Mouse (Mus musculus): ENCODE measurements around the gene D8Ertd738e.

The D8Ertd738e gene

DNA sequence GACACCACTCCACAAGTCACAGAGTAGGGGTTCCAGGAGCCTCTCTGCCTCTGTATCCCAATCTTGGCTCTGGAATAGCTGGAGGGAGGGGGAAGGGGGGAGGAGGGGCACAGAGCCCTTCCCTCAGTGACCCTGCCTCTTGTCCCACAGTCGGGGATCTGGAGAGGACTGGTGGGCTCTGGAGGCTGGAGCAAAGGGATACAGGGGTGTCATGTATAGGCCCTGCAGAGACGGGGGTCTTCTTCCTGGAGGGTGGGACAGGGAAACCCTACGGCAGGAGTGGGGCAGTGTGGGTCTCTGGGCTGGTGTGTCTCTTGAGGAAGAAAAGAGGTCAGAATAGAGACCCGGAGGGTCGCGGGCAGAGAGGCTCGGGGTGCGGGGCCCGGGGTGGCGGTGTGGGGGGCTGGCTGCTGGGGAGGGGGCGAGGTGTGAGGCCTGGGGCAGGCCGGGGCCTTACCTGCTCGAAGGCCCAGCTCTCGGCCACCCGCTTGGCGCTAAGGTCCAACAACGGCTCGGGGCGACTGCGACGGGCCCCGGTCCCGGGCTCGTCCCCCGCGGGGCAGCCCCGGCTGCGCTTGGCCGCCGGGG, 13.0 kb downstream of the D8Ertd738e start:
- no peak for DNase-seq (ENCODE audit: low read depth, low spot score)

DNA sequence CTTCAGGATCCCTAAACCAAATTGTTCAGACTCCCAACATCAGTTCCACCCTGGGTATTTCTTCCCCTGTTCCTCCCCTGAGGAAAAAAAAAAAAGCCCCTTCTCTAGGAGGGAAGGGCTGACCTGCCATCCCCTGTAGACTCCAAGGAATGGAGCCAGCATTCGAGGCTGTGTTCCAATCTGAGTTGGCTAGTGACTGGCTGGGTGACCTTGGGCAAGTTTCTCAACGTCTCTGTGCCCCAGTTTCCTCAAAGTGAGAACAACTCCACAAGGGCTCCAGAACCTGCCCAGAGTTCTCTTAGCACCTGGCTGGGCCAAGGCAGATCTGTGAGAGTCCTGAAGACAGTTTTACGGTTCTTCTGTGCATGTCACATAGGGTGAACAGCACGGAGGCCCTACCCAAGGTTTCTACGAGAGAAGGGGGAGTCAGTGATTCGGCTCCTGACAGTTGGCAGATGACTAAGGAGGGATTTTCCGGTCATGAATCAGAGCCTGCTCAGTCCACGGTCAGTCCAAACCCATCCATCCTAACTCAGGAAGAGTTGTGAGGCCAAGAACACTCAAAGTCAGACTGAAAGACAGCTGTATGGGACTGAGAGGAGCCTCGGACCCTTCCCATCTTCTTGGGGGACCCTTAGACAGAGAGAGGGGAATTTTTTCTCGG, 13.6 kb downstream of the D8Ertd738e start:
- DNase-seq (ENCODE audit: low read depth, low spot score): no peak

DNA sequence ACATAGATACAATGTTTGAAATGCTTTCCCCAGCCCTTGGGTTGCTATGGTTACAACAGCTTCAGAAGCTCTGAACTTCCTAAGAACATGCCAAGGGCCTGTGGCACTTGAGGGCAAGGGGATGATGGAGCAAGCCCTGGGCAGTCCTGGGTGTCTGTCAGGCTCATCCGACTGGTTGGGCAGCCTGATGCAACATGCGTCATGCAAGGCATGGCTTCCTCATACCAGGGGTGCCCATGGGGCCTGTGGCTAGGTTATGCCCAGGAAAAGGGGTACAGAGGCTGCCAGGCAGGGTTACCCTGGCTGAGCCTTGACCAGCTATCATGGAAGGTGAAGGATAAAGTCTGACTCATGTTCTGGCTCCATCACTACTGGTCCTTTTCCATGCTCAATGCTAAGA, 16.5 kb downstream of the D8Ertd738e start:
- no peak for DNase-seq (ENCODE audit: low read depth, low spot score)

DNA sequence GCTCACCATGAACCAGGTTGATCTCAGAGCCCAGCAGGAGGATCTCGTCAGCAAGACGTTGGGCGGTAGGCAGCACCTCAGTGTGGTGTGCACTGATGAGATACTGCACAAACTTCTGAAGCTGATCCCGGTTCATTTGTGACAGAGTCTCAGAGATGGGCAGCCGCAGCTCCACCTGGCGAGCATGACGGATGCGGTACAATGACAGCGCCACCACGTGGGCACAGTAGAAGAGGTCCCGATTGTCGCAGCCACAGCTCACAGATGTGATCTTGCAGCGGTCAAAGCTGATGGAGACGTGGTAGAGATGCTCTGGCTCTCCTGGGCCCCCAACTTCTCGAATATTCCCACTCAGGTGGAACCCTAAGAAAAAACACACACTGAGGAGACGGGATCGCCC, 18.8 kb downstream of the D8Ertd738e start:
- no peak for DNase-seq (ENCODE audit: low read depth, low spot score)

DNA sequence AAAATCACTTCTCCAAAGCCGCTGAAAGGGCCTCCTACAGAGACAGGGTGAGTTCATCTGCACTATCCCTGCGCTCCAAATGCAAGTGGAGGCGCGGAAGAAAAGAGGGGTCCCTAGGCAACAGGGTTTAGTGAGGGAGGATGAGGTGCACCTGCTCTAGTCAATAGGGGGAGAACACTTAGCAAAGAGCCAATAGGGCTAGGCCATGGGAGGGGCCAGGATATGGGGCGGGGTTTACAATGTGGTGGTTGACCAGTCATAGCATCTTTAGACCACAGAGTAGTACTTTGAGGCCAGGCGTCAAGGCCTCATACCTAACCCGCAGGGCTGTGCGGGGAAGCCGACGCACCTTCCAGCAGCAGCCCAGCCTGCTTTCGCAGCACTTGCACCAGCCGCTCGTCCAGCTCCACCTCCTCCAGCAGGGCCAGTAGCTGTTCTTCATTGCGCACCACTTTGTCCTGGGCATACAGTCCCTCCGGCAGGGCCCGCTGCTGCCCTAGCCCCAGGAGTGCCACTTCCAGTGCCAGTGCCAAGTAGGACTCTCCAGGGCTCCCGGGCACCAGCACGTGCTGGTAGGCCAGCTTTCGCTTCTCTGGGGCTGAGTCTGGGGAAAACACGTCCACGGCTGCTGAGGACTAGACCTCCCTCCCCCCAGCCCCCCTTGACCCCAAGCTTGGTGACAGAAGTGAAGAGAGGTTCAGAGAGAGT, 26.0 kb downstream of the D8Ertd738e start:
- no peak for DNase-seq (ENCODE audit: low read depth, low spot score)

DNA sequence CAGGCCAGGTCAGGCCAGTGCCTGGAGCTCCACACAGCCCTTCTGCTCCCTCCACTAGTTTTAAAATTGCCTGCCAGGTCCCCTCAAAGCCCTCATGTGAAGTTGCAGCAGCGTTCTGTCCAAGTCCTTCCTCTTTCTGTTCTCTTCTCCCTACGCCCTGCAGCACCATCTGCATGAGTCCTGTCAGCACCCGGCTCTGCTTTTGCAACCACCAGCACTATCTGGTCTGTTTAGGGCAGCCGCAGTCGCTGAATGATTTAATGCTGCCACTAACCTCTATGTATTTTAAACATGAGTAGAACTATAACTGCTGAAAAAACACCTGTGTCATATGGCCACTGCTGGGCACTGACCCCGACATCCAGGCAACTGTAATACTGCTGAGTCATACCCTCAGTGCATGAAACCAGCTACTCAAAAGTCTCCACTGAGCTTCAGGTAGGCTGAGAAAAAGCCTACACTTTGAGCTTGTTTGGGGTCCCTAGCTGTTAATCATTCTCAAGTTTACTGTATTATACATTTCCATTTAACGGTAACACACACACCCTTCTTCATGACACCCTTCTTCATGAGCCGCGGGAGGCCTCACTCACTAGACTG, 26.9 kb downstream of the D8Ertd738e start:
- no peak for DNase-seq (ENCODE audit: low read depth, low spot score)

DNA sequence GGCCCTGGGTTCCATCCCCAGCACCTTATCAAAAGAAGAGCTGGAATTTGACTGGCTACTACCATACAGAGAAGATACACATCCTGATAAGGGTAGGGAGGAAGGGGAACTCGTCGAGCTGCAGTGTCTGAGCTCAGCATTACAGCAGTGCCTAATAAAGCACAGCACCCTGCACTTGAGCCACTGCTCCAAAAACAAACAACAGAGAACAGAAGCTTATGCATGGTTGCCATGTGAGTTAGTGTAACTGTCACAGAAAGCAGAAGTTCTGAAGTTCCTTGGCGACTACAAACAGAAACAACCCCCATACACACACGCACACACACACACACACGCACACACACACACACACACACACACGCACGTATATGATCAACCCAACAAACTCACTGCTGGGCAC, 29.4 kb downstream of the D8Ertd738e start:
- no peak for DNase-seq (ENCODE audit: low read depth, low spot score)

DNA sequence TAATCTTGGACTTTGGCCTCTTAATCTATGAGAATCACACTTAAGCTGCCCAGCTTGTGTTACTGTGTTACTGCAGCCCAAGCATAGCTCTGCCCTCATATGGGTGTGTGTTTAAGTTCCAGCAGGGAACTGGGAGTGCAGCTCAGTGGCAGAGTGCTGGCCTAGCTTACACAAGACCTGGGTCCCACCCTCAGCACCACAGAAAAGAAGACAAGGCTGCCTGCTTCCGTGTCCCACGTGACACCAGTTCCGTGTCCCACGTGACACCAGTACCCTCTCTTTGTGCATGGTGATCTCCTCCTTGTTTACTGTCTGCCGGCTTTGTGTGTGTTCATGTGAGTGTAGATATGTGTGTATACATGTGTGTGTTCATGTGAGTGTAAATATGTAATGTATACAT, 31.4 kb downstream of the D8Ertd738e start:
- no peak for DNase-seq (ENCODE audit: low read depth, low spot score)

DNA sequence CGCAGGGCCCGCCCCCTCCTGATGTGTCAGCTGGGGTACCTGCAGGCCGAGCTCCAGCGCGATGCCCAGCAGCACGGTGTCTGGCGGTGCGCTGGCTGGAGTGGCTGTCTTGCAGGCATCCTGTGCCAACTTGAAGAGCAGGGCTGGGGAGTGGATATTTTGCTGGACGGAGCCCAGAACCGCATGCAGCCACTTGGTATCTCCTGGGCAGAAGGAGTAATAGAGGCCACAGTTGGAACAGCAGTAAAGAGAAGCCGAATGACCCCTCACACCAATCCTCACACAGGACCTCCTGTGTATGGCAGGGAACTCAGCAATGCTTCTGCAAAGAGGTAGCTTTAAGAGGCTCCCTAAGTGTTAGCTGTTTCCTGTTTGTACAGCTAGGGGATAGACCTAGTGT, 32.3 kb downstream of the D8Ertd738e start:
- DNase-seq (ENCODE audit: low read depth, low spot score): no peak

DNA sequence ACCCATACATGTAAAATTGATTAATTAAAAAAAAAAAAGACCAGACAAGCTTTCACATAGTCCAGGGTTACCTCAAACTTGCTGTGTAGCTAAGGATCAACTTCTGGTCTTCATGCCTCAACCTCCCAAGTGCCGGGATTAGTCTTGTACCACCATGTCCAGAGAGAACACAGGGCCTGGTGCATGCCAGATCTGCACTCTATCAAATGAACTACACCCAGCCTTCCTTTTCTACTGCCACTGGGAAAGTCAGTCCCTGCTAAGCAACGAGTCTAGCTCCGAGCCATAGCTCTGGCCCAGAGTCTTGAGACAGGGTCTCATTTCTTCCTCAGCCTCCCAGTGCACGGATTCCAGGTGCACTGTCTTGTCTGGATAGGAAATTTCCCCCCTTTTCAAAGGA, 36.2 kb downstream of the D8Ertd738e start:
- DNase-seq (ENCODE audit: low read depth, low spot score): no peak

DNA sequence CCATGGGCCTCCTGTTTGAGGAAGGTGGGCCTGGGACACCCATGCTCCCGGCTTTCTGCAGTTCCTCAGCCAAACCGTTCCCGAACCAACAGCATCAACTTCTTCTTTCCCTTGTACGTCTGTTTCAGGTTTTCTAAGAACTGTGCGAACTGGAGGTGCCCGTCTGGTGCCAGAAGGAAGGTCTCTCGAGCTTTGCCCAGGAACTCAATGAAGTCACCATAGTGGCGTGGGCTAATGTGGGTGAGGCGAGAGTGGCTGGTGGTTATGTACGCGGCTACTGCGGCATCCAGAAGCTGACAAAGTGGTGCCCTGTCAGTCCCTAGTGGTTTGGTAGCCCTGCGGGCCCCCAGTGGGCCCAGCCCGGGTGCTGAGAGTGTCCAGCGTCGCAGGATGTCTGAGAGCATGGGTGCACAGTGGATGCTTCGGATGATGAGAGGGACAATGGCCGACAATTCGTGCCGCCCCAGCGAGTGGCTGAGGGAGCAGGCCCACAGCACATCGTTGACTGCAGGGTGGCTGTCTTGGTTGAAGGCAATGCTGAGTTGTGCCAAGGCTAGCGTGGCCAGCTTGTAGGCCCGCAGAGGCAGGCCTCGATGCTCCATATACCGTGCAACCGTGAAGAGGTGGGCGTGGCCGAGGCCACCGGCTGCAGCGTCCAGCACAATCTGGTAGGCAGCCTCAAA, 37.5 kb downstream of the D8Ertd738e start:
- no peak for DNase-seq (ENCODE audit: low read depth, low spot score)

DNA sequence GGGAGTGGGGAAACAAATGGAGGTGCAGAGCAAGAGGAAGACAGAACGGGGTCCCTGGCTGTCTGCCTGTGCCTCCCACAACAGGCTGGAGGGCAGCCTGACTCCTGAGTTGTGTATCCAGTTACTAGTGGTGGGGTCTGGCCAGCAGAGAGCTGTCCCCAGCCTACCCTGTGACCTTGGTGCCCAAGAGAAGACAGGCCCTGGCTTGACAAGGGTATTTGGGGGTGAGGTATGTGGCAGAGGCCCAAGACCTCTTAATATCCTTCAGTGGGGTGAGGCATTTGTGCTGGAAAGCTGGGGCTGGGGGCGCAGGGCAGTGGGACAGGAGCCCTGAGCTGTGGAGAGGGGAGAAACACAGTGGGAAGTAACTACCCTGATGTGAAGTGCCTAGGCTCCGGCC, 38.3 kb downstream of the D8Ertd738e start:
- DNase-seq (ENCODE audit: low read depth, low spot score): no peak

DNA sequence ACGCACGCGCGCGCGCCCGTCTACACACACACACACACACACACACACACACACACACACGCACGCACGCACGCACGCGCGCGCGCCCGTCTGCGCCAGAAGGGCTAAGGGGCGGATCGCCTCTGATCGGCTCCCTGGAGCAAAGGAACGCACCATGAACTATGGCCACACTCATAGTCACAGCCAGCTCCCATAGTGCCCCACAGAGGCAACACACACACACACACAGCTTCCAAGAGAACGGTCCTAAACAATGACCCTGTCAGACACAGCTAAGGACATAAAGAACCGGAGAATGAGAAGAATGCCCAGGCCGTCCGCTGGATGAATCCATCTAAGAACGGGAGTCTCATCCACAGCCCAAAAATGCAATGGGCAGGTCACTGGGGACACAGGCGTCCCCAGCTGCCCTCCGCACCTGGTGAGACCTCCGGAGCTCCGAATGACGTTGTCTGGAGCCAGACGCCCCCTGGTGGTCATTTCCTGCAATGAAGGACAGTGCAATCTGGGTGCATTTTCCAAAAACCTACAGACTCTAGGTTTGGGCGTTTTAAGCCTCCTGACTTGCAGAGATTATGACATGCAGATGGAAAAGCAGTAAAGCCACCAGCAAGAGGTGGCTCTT, 39.2 kb downstream of the D8Ertd738e start:
- DNase-seq (ENCODE audit: low read depth, low spot score): peak; percentile 56

DNA sequence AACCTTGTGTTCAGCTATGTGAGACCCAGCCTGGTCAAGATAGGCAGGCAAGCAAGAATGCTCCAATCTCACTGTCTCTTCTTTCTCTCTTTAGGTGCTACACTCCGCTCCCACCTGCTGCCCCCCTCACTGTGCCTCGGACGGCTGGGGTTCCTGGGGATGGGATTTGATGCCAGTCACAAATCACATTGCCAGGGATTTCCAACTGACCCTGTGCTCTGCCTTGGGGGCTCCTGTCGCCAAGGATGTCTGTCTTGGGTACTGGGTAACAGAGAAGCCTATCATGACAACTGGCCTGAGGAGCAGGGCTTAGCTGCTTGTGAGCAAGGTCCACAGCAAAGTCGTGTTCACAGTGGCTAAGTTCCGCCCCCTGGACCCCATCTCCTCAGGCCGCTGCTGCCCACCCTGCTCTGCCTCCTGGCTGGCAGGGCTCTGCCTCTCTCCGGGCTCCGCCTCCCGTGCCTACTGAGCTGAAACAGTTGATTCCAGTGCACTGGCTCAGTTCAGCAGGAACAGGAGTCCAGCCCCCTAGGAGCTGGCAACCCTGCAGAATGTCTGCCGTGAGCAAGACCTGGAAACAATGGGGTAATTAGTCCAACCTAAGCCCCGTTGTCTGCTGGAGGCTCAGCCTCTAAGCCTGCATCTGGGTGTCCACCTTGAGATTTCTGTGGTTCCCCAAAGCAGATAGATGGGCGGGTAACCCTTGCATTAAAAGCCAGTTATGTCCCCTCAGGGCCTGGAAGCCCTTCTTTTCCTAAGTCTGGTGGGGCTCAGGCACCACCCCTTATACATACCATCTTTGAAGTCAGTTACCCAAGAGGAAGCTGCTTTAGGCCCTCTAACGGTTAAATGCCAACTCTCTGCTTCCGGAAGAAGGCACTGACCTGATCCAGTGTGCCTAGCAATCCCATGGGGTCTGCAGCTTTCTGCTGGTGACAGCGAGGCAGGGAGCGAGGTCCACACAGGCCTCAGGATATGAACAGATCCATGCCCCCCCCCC, 40.8 kb downstream of the D8Ertd738e start:
- DNase-seq (ENCODE audit: low read depth, low spot score): no peak

DNA sequence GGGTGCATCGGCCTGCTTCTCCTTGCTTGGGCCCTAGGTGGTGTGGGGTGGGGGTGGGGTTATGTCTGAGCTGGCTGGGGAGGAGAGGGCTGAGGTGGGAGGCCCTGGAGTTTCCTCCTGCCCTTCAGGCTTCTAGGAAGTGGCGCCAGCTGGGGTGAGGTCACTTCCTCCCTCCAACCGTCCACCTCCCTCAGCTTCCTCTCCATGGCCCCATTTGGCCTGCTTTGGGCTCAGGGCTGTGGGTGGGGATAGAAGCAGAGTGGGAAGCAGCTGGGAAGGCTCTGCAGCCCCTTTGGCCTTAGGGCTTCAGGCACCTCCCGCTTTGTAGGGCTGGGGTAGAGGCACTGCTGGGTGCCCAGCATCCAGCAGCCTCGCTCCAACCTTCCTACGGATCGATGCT, 41.7 kb downstream of the D8Ertd738e start:
- no peak for DNase-seq (ENCODE audit: low read depth, low spot score)

DNA sequence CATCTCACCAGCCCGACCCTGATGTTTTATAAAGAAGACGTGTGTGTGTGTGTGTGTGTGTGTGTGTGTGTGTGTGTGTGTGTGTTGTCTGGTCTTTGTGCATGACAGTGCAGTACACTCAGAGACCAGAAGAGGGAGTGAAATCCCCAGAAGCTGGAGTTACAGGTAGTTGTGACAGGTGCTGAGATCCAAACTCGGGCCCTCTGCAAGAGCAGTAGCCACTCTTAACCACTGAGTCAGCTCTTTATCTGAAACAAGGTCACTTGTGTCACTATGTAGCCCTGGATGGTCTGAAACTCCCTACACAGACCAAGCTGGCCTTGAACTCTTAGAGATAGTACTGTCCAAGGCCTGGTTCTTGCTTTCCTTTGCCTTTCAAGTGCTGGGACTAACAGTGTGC, 42.9 kb downstream of the D8Ertd738e start:
- DNase-seq (ENCODE audit: low read depth, low spot score): no peak

DNA sequence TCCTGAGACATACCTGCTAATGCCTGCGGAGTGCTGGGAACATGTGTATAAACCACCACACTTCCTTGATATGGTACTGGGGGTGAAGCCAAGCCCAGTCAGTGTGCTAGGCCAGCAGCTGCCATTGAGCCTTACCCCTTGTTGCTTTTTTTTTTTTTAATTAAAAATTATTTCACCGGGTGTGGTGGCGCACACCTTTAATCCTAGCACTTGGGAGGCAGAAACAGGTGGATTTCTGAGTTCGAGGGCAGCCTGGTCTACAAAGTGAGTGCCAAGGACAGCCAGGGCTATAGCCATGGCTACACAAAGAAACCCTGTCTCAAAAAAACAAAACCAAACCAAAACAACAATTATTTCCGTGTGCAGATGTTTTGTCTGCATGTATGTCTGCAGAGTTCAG, 44.4 kb downstream of the D8Ertd738e start:
- no peak for DNase-seq (ENCODE audit: low read depth, low spot score)

DNA sequence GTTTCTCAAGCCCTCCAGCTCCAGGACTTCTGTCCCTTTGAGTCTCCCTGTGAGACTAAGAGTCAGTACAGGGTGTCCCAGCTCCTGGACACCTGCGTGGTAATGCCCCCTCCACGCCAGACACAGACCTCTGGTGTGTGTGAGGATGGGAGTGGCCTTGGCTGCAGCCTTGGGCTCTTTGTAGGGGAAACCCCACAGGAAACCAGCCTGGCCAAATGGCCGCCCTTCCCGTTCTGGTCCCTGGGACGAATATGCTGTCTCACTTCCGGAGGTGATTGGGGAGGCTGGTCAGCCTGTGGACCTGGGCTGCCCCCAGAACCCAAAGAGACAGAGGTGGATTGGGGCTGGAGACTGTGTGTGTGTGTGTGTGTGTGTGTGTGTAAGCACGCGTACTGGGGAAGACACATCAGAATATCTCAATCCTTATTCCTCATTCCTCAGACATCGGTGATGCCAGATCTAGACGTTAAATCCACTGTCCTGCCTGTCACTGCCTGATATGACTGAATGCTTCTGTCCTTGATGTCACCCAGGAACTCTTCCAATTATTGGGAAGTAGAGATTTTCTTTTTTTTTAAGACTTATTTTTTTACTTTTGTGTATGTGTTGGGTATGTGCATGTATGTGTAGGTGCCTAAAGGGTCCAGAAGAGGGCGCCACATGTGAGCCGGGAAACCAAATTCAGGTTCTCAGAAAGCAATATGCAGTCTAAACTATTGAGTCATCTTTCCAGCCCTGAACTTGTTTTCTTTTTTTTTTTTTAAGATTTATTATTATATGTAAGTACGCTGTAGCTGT, 45.3 kb downstream of the D8Ertd738e start:
- no peak for DNase-seq (ENCODE audit: low read depth, low spot score)

All from retina, postnatal 7 days (tissue).